Mouse (Mus musculus) CH12.LX (cell line): ENCODE data around the gene Zfp418. TPM values are rescaled to one million over a fixed set of nuclear protein-coding genes. Genes with fewer than 3 reads are reported as not detected.
A peak's percentile ranks its signal among the peaks of the same experiment; 100 is the strongest.

Source experiments
- DNase-seq: peaks from one replicate; pipeline ENCODE4 v3.0.0-alpha.2; 2013; ENCODE audit errors: extremely low read depth
- H3K27ac ChIP-seq: 2 replicates; pipeline ENCODE4 v1.5.1; 2012; ENCODE audit warnings: low read depth, mild to moderate bottlenecking, control low read depth, moderate library complexity; ENCODE audit not compliant: insufficient read depth
- H3K27me3 ChIP-seq: replicated peaks from 2 replicates; pipeline ENCODE3; 2012; ENCODE audit warnings: inconsistent platforms
- H3K36me3 ChIP-seq, 2 experiments: replicated peaks in 1 of 2; 2 replicates each; pipeline versions ENCODE3 to v1.6.1; 2012; ENCODE audit warnings: inconsistent platforms in 1 of 2, low read length in 1 of 2, mild to moderate bottlenecking in 1 of 2, mixed read lengths in 1 of 2, moderate library complexity in 1 of 2; ENCODE audit not compliant: control insufficient read depth in 1 of 2, insufficient read depth in 1 of 2
- H3K4me1 ChIP-seq, 2 experiments: 2 replicates each; pipeline ENCODE4 v1.6.1; 2012; ENCODE audit warnings: inconsistent platforms in 1 of 2, moderate library complexity in 1 of 2; ENCODE audit not compliant: insufficient read depth in 2 of 2, control insufficient read depth in 1 of 2
- H3K4me2 ChIP-seq: 2 replicates; pipeline ENCODE4 v1.6.1; 2012; ENCODE audit warnings: low read depth, mild to moderate bottlenecking, control low read depth; ENCODE audit not compliant: poor library complexity, insufficient read depth, severe bottlenecking
- H3K4me3 ChIP-seq, 3 experiments: fragments of 150-350 bp in 1 of 3; sonication (generic) in 1 of 3; replicated peaks in 1 of 3; 2 replicates each; pipeline versions ENCODE3 to v1.5.1; 2011 to 2012; ENCODE audit warnings: low read depth in 2 of 3, low read length in 2 of 3, mild to moderate bottlenecking in 2 of 3, moderate library complexity in 2 of 3, control low read depth in 1 of 3, improper control_type of control experiment in 1 of 3, inconsistent platforms in 1 of 3, mixed read lengths in 1 of 3; ENCODE audit not compliant: poor library complexity in 1 of 3
- H3K79me2 ChIP-seq: replicated peaks from 2 replicates; pipeline ENCODE4 v1.6.1; 2012; ENCODE audit warnings: mild to moderate bottlenecking, moderate library complexity; ENCODE audit not compliant: control insufficient read depth, poor library complexity, insufficient read depth, severe bottlenecking; ENCODE audit errors: extremely low read depth
- H3K9ac ChIP-seq: 2 replicates; pipeline ENCODE4 v1.6.1; 2012; ENCODE audit warnings: low read depth, mild to moderate bottlenecking, control low read depth, moderate library complexity; ENCODE audit not compliant: insufficient read depth
- H3K9me3 ChIP-seq: replicated peaks from 2 replicates; pipeline ENCODE3; 2012; ENCODE audit warnings: low read length, inconsistent platforms, mixed read lengths
- BHLHE40 ChIP-seq: IDR thresholded peaks from 2 replicates; pipeline ENCODE4 v1.6.1; 2011; ENCODE audit warnings: mild to moderate bottlenecking, low read depth, low read length, improper control_type of control experiment
- CHD1 ChIP-seq: IDR thresholded peaks from 2 replicates; pipeline ENCODE4 v1.6.1; 2012; ENCODE audit warnings: low read depth, low read length, improper control_type of control experiment, inconsistent platforms
- CTCF ChIP-seq, 2 experiments: IDR thresholded peaks in 1 of 2; conservative IDR thresholded peaks in 1 of 2; 2 replicates each; pipeline ENCODE4 v1.5.1; 2011 to 2012; ENCODE audit warnings: low read depth in 2 of 2, low read length in 2 of 2, improper control_type of control experiment in 1 of 2, inconsistent platforms in 1 of 2, mild to moderate bottlenecking in 1 of 2, moderate library complexity in 1 of 2
- E2F4 ChIP-seq: IDR thresholded peaks from 2 replicates; pipeline ENCODE4 v1.6.1; 2011; ENCODE audit warnings: low read depth, low read length, improper control_type of control experiment; ENCODE audit not compliant: insufficient replicate concordance
- ELF1 ChIP-seq: IDR thresholded peaks from 2 replicates; pipeline ENCODE4 v1.6.1; 2014; ENCODE audit warnings: low read depth, mild to moderate bottlenecking, inconsistent platforms, low read length, improper control_type of control experiment
- EP300 ChIP-seq: IDR thresholded peaks from 2 replicates; pipeline ENCODE4 v1.6.1; 2011; ENCODE audit warnings: low read length, improper control_type of control experiment
- ETS1 ChIP-seq: conservative IDR thresholded peaks from 2 replicates; pipeline ENCODE4 v1.6.1; 2012; ENCODE audit warnings: low read depth, mild to moderate bottlenecking, inconsistent platforms, low read length, improper control_type of control experiment, moderate library complexity
- GABPA ChIP-seq: IDR thresholded peaks from 2 replicates; pipeline ENCODE4 v1.6.1; 2012; ENCODE audit warnings: low read depth, low read length, improper control_type of control experiment, inconsistent platforms; ENCODE audit not compliant: insufficient replicate concordance
- IRF4 ChIP-seq: IDR thresholded peaks from 2 replicates; pipeline ENCODE4 v1.6.1; 2014; ENCODE audit warnings: low read depth, mild to moderate bottlenecking, inconsistent platforms, low read length, improper control_type of control experiment
- JUN ChIP-seq: IDR thresholded peaks from 2 replicates; pipeline ENCODE4 v1.6.1; 2011; ENCODE audit warnings: low read depth, mild to moderate bottlenecking, low read length, improper control_type of control experiment, moderate library complexity; ENCODE audit not compliant: insufficient read depth
- KAT2A ChIP-seq: IDR thresholded peaks from 2 replicates; pipeline ENCODE4 v1.6.1; 2012; ENCODE audit warnings: low read length, improper control_type of control experiment, inconsistent platforms; ENCODE audit not compliant: insufficient replicate concordance
- MAFK ChIP-seq: IDR thresholded peaks from 2 replicates; pipeline ENCODE4 v1.6.1; 2011; ENCODE audit warnings: low read length, improper control_type of control experiment; ENCODE audit not compliant: insufficient replicate concordance
- MAX ChIP-seq: IDR thresholded peaks from 2 replicates; pipeline ENCODE4 v1.6.1; 2011; ENCODE audit warnings: low read length, improper control_type of control experiment
- MEF2A ChIP-seq: IDR thresholded peaks from 2 replicates; pipeline ENCODE4 v1.6.1; 2014; ENCODE audit warnings: low read depth, mild to moderate bottlenecking, inconsistent platforms, low read length, improper control_type of control experiment, borderline replicate concordance
- MXI1 ChIP-seq: IDR thresholded peaks from 2 replicates; pipeline ENCODE4 v1.6.1; 2011; ENCODE audit warnings: mild to moderate bottlenecking, low read depth, low read length, improper control_type of control experiment
- MYC ChIP-seq: IDR thresholded peaks from 2 replicates; pipeline ENCODE4 v1.6.1; 2011; ENCODE audit warnings: low read depth, mild to moderate bottlenecking, improper control_type of control experiment, low read length
- NRF1 ChIP-seq: IDR thresholded peaks from 2 replicates; pipeline ENCODE4 v1.6.1; 2014; ENCODE audit warnings: low read depth, mild to moderate bottlenecking, inconsistent platforms, low read length, improper control_type of control experiment, moderate library complexity
- PAX5 ChIP-seq: IDR thresholded peaks from 2 replicates; pipeline ENCODE4 v1.6.1; 2012; ENCODE audit warnings: low read length, inconsistent platforms, mixed read lengths
- POLR2A ChIP-seq: IDR thresholded peaks from 2 replicates; pipeline ENCODE4 v1.6.1; 2011; ENCODE audit warnings: low read depth, mild to moderate bottlenecking, improper control_type of control experiment, low read length
- POLR2AphosphoS2 ChIP-seq: IDR thresholded peaks from 2 replicates; pipeline ENCODE4 v1.6.1; 2011; ENCODE audit warnings: low read depth, low read length, improper control_type of control experiment
- RAD21 ChIP-seq: IDR thresholded peaks from 2 replicates; pipeline ENCODE4 v1.6.1; 2011; ENCODE audit warnings: low read depth, mild to moderate bottlenecking, low read length, improper control_type of control experiment, moderate library complexity
- SIN3A ChIP-seq: IDR thresholded peaks from 2 replicates; pipeline ENCODE4 v1.6.1; 2012; ENCODE audit warnings: low read length, improper control_type of control experiment, inconsistent platforms
- TBP ChIP-seq: conservative IDR thresholded peaks from 2 replicates; pipeline ENCODE4 v1.6.1; 2011; ENCODE audit warnings: low read depth, low read length, improper control_type of control experiment
- TCF12 ChIP-seq: IDR thresholded peaks from 2 replicates; pipeline ENCODE4 v1.6.1; 2014; ENCODE audit warnings: low read depth, mild to moderate bottlenecking, inconsistent platforms, low read length, improper control_type of control experiment
- UBTF ChIP-seq: IDR thresholded peaks from 2 replicates; pipeline ENCODE4 v1.6.1; 2012; ENCODE audit warnings: low read depth, mild to moderate bottlenecking, inconsistent platforms, low read length, improper control_type of control experiment, moderate library complexity
- USF2 ChIP-seq: conservative IDR thresholded peaks from 2 replicates; pipeline ENCODE4 v1.6.1; 2011; ENCODE audit warnings: low read depth, low read length, improper control_type of control experiment
- ZC3H11A ChIP-seq: IDR thresholded peaks from 2 replicates; pipeline ENCODE4 v1.6.1; 2012; ENCODE audit warnings: low read depth, mild to moderate bottlenecking, inconsistent platforms, low read length, improper control_type of control experiment
- ZKSCAN1 ChIP-seq: IDR thresholded peaks from 2 replicates; pipeline ENCODE4 v1.6.1; 2012; ENCODE audit warnings: low read depth, inconsistent platforms, low read length, improper control_type of control experiment, borderline replicate concordance
- ZMIZ1 ChIP-seq: IDR thresholded peaks from 2 replicates; pipeline ENCODE4 v1.6.1; 2012; ENCODE audit warnings: low read depth, mild to moderate bottlenecking, inconsistent platforms, low read length, improper control_type of control experiment
- dilution Hi-C: fragments of 300-500 bp; cut with MboI; formaldehyde crosslinking; loops from 2 replicates; pipeline ENCODE4 v1.14.3; 2020; ENCODE audit warnings: low sequenced_read_pairs; ENCODE audit not compliant: extremely low pct_unique_long_range_greater_than_20kb, extremely low pct_ligation_motif_present
- in situ Hi-C: fragments of 300-500 bp; cut with MboI; formaldehyde crosslinking; loops from 3 replicates; pipeline ENCODE4 v1.14.3; 2019; ENCODE audit warnings: low sequenced_read_pairs, low pct_ligation_motif_present, low pct_unique_long_range_greater_than_20kb, mixed read lengths
- polyA plus RNA-seq: library from polyadenylated mRNA; unstranded; fragments of >175 nt; gene quantifications from 2 replicates; pipeline ENCODE4 v1.2.1, GENCODE M21; 2012; ENCODE audit warnings: low read depth; ENCODE audit not compliant: insufficient read length
- total RNA-seq, 2 experiments: library from RNA; depleted of rRNA; stranded (reverse); fragments of 300-350 nt in 1 of 2; fragments of >200 nt in 1 of 2; gene quantifications; 2 replicates each; pipeline ENCODE4 v1.2.3; 2012 to 2014

The Zfp418 gene
- total and polyA plus RNA-seq, 3 experiments, result 1.2 to 1.8 (median 1.3) TPM

GRCm38 (mm10) chr7:7144215-7144614 lies 26.9 kb upstream of the Zfp418 start:
- Histone ChIP-seq H3K9ac (no peak overlapping the region), H3K4me2 (no peak overlapping the region), H3K79me2 (no peaks in the 10 kb centered on the region), H3K4me3 (no peak overlapping the region), H3K36me3 (no peaks in the 10 kb centered on the region), H3K27ac (no peak overlapping the region), H3K27me3 (no peaks in the 10 kb centered on the region), H3K4me1 (no peaks in the 10 kb centered on the region), H3K9me3 (no peaks in the 10 kb centered on the region)
- in situ Hi-C loops, result no loop called here
- dilution Hi-C loops, result no loop called here
- DNase-seq, result no peak
- no peak for TF ChIP-seq IRF4
- no peak for TF ChIP-seq POLR2A
- no peak for TF ChIP-seq ETS1
- TF ChIP-seq MYC, result peak; percentile 58; the same call in 1 of the 2 replicates
- TF ChIP-seq TBP, result 0 out of 2 replicates have a peak, but pooled peaks have one; percentile 31
- TF ChIP-seq CTCF (conservative IDR thresholded peaks at IDR 0.05 in 1 of 2, IDR thresholded peaks at IDR 0.05 in 1 of 2; ENCODE audit: low read depth in 2 of 2, low read length in 2 of 2), result peak in 1 of 2 experiments; percentile 57; a peak in 2 of 4 replicates
- no peak for TF ChIP-seq MEF2A

GRCm38 (mm10) chr7:7145991-7146608 lies 25.0 kb upstream of the Zfp418 start:
- H3K27ac ChIP-seq, result peak overlapping the region; percentile 30; the same call in 1 of the 2 replicates
- no peaks in the 10 kb centered on the region for H3K4me1 ChIP-seq
- dilution Hi-C loops, result no loop called here
- no peaks in the 10 kb centered on the region for H3K27me3 ChIP-seq
- TF ChIP-seq EP300 (0 out of 2 replicates have a peak, but pooled peaks have one; percentile 21), MAFK (no peak), TBP (0 out of 2 replicates have a peak, but pooled peaks have one; percentile 26), MXI1 (peak; percentile 92; the same call in 1 of the 2 replicates), CHD1 (no peak), NRF1 (no peak), JUN (no peak), TCF12 (0 out of 2 replicates have a peak, but pooled peaks have one; percentile 22), GABPA (no peak), ZMIZ1 (0 out of 2 replicates have a peak, but pooled peaks have one; percentile 38), E2F4 (no peak), POLR2A (peak; percentile 36), RAD21 (no peak), PAX5 (no peak), ZKSCAN1 (no peak), ELF1 (peak; percentile 40; the same call in 1 of the 2 replicates), ETS1 (0 out of 2 replicates have a peak, but pooled peaks have one; percentile 6), BHLHE40 (peak; percentile 62), USF2 (no peak), MAX (peak; percentile 89), ZC3H11A (no peak), KAT2A (0 out of 2 replicates have a peak, but pooled peaks have one; percentile 42), SIN3A (peak; percentile 83), UBTF (no peak), POLR2AphosphoS2 (no peak), MYC (peak; percentile 95), IRF4 (peak; percentile 23; the same call in 1 of the 2 replicates)
- TF ChIP-seq, all 38 proteins: peak for 14
- DNase-seq, result peak; percentile 52
- Histone ChIP-seq H3K79me2 (no peaks in the 10 kb centered on the region), H3K4me2 (peak overlapping the region; percentile 80), H3K9me3 (no peaks in the 10 kb centered on the region), H3K36me3 (no peaks in the 10 kb centered on the region), H3K4me3 (peak overlapping the region; percentile 34 to 43 (median 37)), H3K9ac (peak overlapping the region; percentile 43)
- in situ Hi-C loops, result no loop called here
